Mouse (Mus musculus) G1E (cell line): ENCODE data around the gene Ntm.

ENCODE experiments used
- CTCF ChIP-seq: IDR thresholded peaks from 2 replicates; pipeline ENCODE4 v1.5.1; 2012; ENCODE audit warnings: low read depth, low read length, inconsistent platforms, mixed read lengths
- POLR2AphosphoS5 ChIP-seq: IDR thresholded peaks from 2 replicates; pipeline ENCODE4 v1.6.1; 2012; ENCODE audit warnings: low read depth, low read length, inconsistent platforms; ENCODE audit not compliant: insufficient replicate concordance
- TAL1 ChIP-seq: conservative IDR thresholded peaks from 2 replicates; pipeline ENCODE4 v1.6.1; 2012; ENCODE audit warnings: low read depth, low read length, inconsistent platforms, mixed read lengths

- TF ChIP-seq CTCF (no peak), POLR2AphosphoS5 (no peak), TAL1 (no peak)
These were observed 466.9 kb downstream of the Ntm start for GRCm38 (mm10) chr9:29496002-29496401.
